Mouse (Mus musculus) spleen, adult 2 months (tissue): Measurements from ENCODE around the gene Gm42421.

Experiments
- CTCF ChIP-seq: fragments of 200-500 bp; IDR thresholded peaks from 2 replicates; pipeline ENCODE4 v1.5.1; 2011; ENCODE audit warnings: mild to moderate bottlenecking, inconsistent platforms; ENCODE audit not compliant: insufficient read depth, insufficient read length, insufficient replicate concordance; ENCODE audit errors: extremely low read depth
- POLR2A ChIP-seq: fragments of 200-500 bp; IDR thresholded peaks from 2 replicates; pipeline ENCODE4 v1.6.1; 2011; ENCODE audit warnings: low read depth, low read length, inconsistent platforms

DNA sequence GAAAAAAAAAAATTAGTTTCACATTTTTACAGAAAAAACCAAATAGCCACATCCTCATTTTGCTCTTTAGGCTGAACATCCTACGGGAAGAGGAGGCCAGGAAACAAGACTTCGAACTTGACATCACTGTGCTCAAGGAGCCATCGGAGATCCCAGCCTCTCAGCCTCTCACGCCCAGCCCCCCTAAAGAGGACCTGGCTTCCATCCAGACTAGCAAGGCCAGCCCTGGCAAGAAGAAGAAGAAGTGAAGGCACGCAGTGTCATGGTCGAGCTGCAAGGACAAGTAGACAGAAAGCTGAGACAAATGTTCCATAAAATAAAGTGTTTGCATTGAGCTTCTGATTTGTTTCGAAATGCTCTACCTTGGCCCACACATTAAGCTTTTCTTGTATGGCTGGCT lies 57.4 kb downstream of the Gm42421 start:
- TF ChIP-seq POLR2A (no peak), CTCF (no peak)
